Mouse (Mus musculus) neural tube, embryonic 13.5 days (tissue): ENCODE results near the gene Ccn2. TPM values are rescaled to one million over a fixed set of nuclear protein-coding genes. Genes with fewer than 3 reads are reported as not detected.

Experiments
- ATAC-seq: fragments of 200-750 bp; cut with Nextera tagmentation; 2 replicates; pipeline ENCODE4 v1.8.0; 2017; ENCODE audit warnings: low read depth, mild to moderate bottlenecking, moderate TSS enrichment, moderate library complexity
- H3K27ac ChIP-seq: fragments of 300-500 bp; sonication (generic); replicated peaks from 2 replicates; pipeline ENCODE4 v1.5.1; 2015; ENCODE audit warnings: moderate library complexity, mild to moderate bottlenecking, inconsistent platforms
- H3K27me3 ChIP-seq: fragments of 300-500 bp; sonication (generic); 2 replicates; pipeline ENCODE4 v1.6.1; 2015; ENCODE audit warnings: mild to moderate bottlenecking, inconsistent platforms
- H3K36me3 ChIP-seq: fragments of 300-500 bp; sonication (generic); 2 replicates; pipeline ENCODE4 v1.6.1; 2015; ENCODE audit warnings: mild to moderate bottlenecking, inconsistent platforms
- H3K4me1 ChIP-seq: fragments of 300-500 bp; sonication (generic); replicated peaks from 2 replicates; pipeline ENCODE4 v1.6.1; 2015; ENCODE audit warnings: inconsistent platforms
- H3K4me2 ChIP-seq: fragments of 300-500 bp; sonication (generic); 2 replicates; pipeline ENCODE4 v1.6.1; 2015; ENCODE audit warnings: inconsistent platforms, mild to moderate bottlenecking, moderate library complexity
- H3K4me3 ChIP-seq: fragments of 300-500 bp; sonication (generic); 2 replicates; pipeline ENCODE4 v1.5.1; 2015; ENCODE audit warnings: mild to moderate bottlenecking, inconsistent platforms
- H3K9ac ChIP-seq: fragments of 300-500 bp; sonication (generic); 2 replicates; pipeline ENCODE4 v1.6.1; 2015; ENCODE audit warnings: moderate library complexity, mild to moderate bottlenecking, inconsistent platforms
- H3K9me3 ChIP-seq: fragments of 300-500 bp; sonication (generic); 2 replicates; pipeline ENCODE4 v1.6.1; 2016; ENCODE audit warnings: inconsistent platforms
- WGBS: fragments of 180-500 bp; shearing (Covaris S2); methylation state at CpG from one replicate; pipeline ENCODE4 v1.1.7; 2015; 5-methylcytosine and 5-hydroxymethylcytosine counted together
- polyA plus RNA-seq: library from polyadenylated mRNA; unstranded; fragments of >200 nt; fragmentation: Nextera tagmentation; extraction: Ambion mirVana; gene quantifications from 2 replicates; pipeline ENCODE4 v1.2.1, GENCODE M21; 2015

Gene Ccn2
- polyA plus RNA-seq, 1 experiment from 2014 or later = 2.6 TPM

DNA sequence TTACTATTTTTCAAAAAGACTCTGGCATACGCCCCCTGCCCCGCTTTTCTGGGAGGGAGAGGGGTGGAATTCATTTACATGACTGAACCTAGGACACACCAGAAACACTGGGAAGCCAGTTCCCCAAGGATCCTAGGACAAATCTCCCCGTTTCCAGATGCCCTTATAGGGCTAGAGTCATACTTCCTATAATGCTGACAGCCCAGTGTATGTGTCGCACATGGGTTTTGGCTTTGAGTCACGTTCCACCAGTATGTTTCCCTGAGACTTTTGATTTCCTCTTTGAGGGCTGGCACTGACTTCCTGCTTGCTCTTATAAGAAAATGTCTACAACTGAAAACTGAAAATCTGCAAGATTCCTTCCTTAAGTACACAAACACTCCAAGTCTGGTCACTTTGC lies 3.5 kb upstream of the Ccn2 start:
- ATAC-seq = no peak
- H3K27me3 ChIP-seq = 0 out of 2 replicates have a peak, but pooled peaks cover 8% of the 10 kb centered on the region
- WGBS = 74% methylated on average over 5 of the region's 5 CpGs
- peaks cover 20% of the 10 kb centered on the region for H3K4me1 ChIP-seq
- no peak overlapping the region for H3K27ac ChIP-seq
- no peak overlapping the region for H3K4me2 ChIP-seq
- H3K9ac ChIP-seq = no peak overlapping the region
- no peak overlapping the region for H3K4me3 ChIP-seq
- no peaks in the 10 kb centered on the region for H3K36me3 ChIP-seq
- H3K9me3 ChIP-seq = no peaks in the 10 kb centered on the region

DNA sequence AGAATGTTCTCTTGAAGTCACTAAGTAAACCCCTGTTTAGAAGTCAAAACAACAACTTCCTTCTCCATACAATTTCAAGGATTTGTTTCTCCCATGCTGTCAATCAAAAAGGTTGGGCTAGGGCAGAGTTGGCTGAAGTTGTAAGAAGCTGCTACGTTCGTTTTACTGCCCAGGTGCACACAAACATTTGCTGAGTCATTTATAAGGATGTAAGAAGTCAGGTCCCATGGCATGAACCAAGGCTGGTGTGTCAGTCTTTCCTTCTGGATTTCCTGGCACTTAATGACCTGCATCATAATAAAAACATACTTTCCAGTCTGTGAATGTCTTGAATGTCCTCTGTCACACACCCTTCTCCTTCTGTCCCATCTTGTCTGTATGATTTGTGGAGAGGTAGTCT lies 2.9 kb upstream of the Ccn2 start:
- WGBS = 88% methylated on average over 2 of the region's 2 CpGs
- H3K4me2 ChIP-seq = no peak overlapping the region
- H3K36me3 ChIP-seq = no peaks in the 10 kb centered on the region
- no peaks in the 10 kb centered on the region for H3K9me3 ChIP-seq
- H3K27ac ChIP-seq = no peak overlapping the region
- no peak overlapping the region for H3K9ac ChIP-seq
- H3K4me3 ChIP-seq = no peak overlapping the region
- no peak for ATAC-seq
- H3K4me1 ChIP-seq = peaks cover 26% of the 10 kb centered on the region
- H3K27me3 ChIP-seq = 0 out of 2 replicates have a peak, but pooled peaks cover 8% of the 10 kb centered on the region

DNA sequence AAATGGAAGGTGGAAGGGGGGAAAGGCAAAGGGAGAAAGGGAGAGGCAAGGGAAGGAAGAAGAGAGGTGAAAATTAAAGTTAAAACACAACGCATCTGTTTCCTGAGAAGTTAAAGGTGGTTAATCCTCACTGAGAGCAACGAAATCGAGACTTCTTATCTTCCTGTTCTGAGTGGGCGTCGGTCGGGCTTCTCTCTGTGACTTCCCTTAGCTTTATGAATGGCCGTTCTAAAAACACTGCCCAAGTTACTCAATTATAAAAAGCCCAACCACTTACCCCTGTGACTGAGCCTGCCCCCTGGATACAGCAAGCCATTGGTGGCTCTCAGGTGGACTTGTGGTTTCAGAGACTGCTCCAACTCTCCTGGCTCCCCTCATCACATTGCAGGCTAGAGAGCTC lies 2.3 kb upstream of the Ccn2 start:
- Histone ChIP-seq H3K4me3 (no peak overlapping the region), H3K27ac (no peak overlapping the region)
- 87% methylated on average over 7 of the region's 7 CpGs for WGBS

DNA sequence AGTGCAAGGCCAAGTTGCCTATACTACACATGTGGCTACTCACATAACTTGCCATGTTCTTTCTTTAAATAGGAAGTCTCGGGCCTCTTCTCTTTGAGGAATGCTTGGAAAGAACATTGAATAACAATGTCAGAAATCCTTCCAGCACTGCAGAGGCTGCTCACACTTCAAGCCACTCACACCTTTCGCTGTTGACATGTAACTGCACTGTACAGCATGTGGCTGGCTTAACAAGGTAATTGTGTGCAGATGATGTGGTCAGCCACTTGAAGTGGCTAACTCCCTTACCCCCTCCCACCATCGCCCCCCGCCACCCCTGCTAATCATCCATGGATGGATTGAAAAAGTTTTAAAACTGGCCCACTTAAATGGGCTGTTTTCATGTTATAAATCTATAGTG lies 1.7 kb upstream of the Ccn2 start:
- Histone ChIP-seq H3K9ac (no peak overlapping the region), H3K9me3 (no peaks in the 10 kb centered on the region), H3K4me1 (peaks cover 27% of the 10 kb centered on the region), H3K4me3 (no peak overlapping the region), H3K36me3 (no peaks in the 10 kb centered on the region), H3K4me2 (no peak overlapping the region), H3K27me3 (0 out of 2 replicates have a peak, but pooled peaks cover 8% of the 10 kb centered on the region), H3K27ac (no peak overlapping the region)
- ATAC-seq = no peak
- WGBS = 83% methylated on average over 4 of the region's 4 CpGs

More for the DNA sequence above, 2.3 kb upstream of the Ccn2 start:
- no peak for ATAC-seq
- Histone ChIP-seq H3K27me3 (0 out of 2 replicates have a peak, but pooled peaks cover 8% of the 10 kb centered on the region), H3K4me2 (no peak overlapping the region), H3K9me3 (no peaks in the 10 kb centered on the region), H3K36me3 (no peaks in the 10 kb centered on the region), H3K9ac (no peak overlapping the region), H3K4me1 (peaks cover 27% of the 10 kb centered on the region)

DNA sequence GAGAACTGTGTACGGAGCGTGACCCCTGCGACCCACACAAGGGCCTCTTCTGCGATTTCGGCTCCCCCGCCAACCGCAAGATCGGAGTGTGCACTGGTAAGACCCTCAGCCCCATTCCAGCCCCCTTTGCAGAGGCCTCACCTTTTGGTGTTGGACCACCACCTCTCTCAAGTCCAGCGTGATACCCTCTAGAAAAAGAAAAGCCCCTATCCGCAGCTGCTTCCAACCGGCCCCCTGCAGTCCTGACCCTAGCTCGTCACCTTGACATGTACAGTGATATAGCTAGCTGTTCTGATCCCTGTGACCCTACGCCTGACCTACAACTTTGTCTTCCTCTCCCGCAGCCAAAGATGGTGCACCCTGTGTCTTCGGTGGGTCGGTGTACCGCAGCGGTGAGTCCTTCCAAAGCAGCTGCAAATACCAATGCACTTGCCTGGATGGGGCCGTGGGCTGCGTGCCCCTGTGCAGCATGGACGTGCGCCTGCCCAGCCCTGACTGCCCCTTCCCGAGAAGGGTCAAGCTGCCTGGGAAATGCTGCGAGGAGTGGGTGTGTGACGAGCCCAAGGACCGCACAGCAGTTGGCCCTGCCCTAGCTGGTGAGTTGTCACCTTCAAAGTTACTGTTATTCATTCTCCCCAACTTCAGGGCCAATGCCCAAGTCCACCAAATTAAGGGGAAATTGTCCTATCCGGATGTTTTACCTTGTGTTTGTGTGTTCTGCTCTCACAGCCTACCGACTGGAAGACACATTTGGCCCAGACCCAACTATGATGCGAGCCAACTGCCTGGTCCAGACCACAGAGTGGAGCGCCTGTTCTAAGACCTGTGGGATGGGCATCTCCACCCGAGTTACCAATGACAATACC lies 994 bp downstream of the Ccn2 start:
- Histone ChIP-seq H3K27ac (peak overlapping the region; percentile 72; the same call in 1 of the 2 replicates), H3K4me2 (peak overlapping the region; percentile 74), H3K27me3 (0 out of 2 replicates have a peak, but pooled peaks cover 8% of the 10 kb centered on the region), H3K4me3 (peak overlapping the region; percentile 72), H3K4me1 (peaks cover 27% of the 10 kb centered on the region), H3K36me3 (no peaks in the 10 kb centered on the region), H3K9me3 (no peaks in the 10 kb centered on the region), H3K9ac (peak overlapping the region; percentile 76)
- peak; percentile 68 for ATAC-seq
- 16% methylated on average over 31 of the region's 31 CpGs for WGBS

DNA sequence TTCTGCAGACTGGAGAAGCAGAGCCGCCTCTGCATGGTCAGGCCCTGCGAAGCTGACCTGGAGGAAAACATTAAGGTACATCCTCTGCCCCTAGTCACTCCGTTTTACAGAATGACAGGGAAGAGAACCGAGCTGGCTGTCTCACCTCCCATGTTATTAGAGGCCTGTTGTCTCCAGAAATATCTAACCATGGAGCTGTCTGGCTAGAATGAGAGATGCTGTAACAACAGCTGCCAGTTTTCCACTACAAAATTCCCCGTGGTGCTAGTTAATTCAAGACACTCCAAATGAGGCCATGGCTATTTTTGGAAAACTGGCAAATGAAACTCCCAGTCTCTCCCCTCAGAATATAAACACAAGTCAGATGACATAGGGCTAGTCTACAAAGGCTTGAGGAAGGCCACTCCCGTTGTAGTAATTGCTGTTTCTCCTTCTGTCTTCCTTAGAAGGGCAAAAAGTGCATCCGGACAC lies 1.7 kb downstream of the Ccn2 start:
- Histone ChIP-seq H3K36me3 (no peaks in the 10 kb centered on the region), H3K27ac (0 out of 2 replicates have a peak overlapping the region, but pooled peaks have one; percentile 5), H3K4me2 (peak overlapping the region; percentile 74), H3K4me3 (peak overlapping the region; percentile 72), H3K9ac (no peak overlapping the region), H3K4me1 (peaks cover 23% of the 10 kb centered on the region), H3K27me3 (0 out of 2 replicates have a peak, but pooled peaks cover 8% of the 10 kb centered on the region), H3K9me3 (no peaks in the 10 kb centered on the region)
- WGBS = 66% methylated on average over 7 of the region's 7 CpGs
- ATAC-seq = no peak

DNA sequence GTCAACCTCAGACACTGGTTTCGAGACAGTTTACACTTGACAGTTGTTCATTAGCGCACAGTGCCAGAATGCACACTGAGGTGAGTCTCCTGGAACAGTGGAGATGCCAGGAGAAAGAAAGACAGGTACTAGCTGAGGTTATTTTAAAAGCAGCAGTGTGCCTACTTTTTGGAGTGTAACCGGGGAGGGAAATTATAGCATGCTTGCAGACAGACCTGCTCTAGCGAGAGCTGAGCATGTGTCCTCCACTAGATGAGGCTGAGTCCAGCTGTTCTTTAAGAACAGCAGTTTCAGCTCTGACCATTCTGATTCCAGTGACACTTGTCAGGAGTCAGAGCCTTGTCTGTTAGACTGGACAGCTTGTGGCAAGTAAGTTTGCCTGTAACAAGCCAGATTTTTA lies 2.5 kb downstream of the Ccn2 start:
- no peak overlapping the region for H3K4me3 ChIP-seq
- 0 out of 2 replicates have a peak, but pooled peaks cover 8% of the 10 kb centered on the region for H3K27me3 ChIP-seq
- no peaks in the 10 kb centered on the region for H3K36me3 ChIP-seq
- H3K4me1 ChIP-seq = peaks cover 23% of the 10 kb centered on the region
- H3K9me3 ChIP-seq = no peaks in the 10 kb centered on the region
- H3K4me2 ChIP-seq = no peak overlapping the region; the same call in 1 of the 2 replicates
- H3K27ac ChIP-seq = no peak overlapping the region
- H3K9ac ChIP-seq = no peak overlapping the region
- ATAC-seq = no peak
- 89% methylated on average over 4 of the region's 4 CpGs for WGBS

DNA sequence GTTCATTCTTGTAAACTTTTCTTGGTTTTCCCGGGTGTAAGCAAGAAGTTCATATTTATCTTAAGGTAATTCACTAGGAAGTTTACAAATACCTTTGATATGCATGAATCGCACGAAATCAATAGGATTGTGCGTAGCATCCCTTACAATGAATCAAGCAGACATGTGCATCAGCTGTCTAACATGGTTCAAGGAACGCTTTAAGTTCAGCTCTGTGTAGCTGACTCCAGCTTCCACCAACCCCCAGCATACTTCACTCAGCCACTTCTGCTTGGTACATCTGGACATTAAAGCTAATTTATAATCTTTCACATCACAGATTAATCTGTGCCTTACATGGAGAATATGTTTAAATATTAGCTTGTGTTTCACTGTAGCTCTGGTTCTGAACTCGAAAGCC lies 3.5 kb downstream of the Ccn2 start:
- Histone ChIP-seq H3K9ac (no peak overlapping the region), H3K4me3 (no peak overlapping the region), H3K27ac (no peak overlapping the region), H3K4me2 (no peak overlapping the region), H3K4me1 (peaks cover 23% of the 10 kb centered on the region), H3K36me3 (no peaks in the 10 kb centered on the region), H3K9me3 (no peaks in the 10 kb centered on the region), H3K27me3 (0 out of 2 replicates have a peak, but pooled peaks cover 8% of the 10 kb centered on the region)
- no peak for ATAC-seq
- 83% methylated on average over 6 of the region's 6 CpGs for WGBS

DNA sequence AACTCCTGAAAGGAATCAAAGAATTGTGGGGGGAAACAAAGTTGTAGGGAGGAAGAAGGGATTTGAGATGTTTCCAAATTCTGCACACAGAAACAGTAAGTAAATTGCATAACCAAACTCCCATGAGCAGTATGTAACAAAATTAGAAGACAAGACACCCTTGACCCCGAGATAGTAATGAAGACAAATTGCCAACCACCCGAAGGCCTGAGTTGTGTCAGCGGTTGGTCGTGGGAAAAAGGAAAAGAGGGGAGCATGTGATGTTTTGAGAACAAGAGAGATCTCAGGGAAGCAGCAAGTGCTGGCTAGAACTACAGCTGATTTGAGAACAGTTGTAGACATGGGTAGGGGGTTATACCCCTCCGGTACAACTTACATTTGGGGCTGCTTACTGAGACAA lies 4.6 kb downstream of the Ccn2 start:
- 69% methylated on average over 5 of the region's 5 CpGs for WGBS
- H3K9ac ChIP-seq = no peak overlapping the region
- no peaks in the 10 kb centered on the region for H3K9me3 ChIP-seq
- H3K4me3 ChIP-seq = no peak overlapping the region
- H3K27ac ChIP-seq = no peak overlapping the region
- H3K27me3 ChIP-seq = 0 out of 2 replicates have a peak, but pooled peaks cover 5% of the 10 kb centered on the region
- H3K4me2 ChIP-seq = no peak overlapping the region
- peaks cover 19% of the 10 kb centered on the region for H3K4me1 ChIP-seq
- no peaks in the 10 kb centered on the region for H3K36me3 ChIP-seq
- ATAC-seq = no peak

DNA sequence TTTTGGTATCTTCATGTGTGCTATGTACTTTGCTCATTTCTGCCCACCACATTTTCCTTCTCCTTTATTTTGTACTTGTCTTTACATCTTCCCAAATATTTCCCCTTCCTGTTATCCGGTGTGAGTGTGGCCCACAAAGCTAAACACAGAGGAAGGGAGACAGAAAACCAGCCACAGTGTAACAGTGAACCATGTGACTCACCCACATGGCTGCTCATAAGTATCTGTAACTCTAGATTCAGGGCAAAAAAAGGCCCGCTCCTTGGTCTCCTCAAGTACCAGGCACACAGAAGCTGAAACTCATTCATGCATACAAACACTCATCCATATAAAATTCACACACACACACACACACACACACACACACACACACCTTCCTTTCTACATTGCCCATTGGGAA lies 7.8 kb downstream of the Ccn2 start:
- Histone ChIP-seq H3K27me3 (no peaks in the 10 kb centered on the region), H3K4me2 (no peak overlapping the region), H3K4me1 (no peaks in the 10 kb centered on the region), H3K27ac (no peak overlapping the region), H3K9me3 (no peaks in the 10 kb centered on the region), H3K36me3 (no peaks in the 10 kb centered on the region), H3K9ac (no peak overlapping the region), H3K4me3 (no peak overlapping the region)
- no peak for ATAC-seq
- WGBS = 77% methylated on average over 2 of the region's 2 CpGs

DNA sequence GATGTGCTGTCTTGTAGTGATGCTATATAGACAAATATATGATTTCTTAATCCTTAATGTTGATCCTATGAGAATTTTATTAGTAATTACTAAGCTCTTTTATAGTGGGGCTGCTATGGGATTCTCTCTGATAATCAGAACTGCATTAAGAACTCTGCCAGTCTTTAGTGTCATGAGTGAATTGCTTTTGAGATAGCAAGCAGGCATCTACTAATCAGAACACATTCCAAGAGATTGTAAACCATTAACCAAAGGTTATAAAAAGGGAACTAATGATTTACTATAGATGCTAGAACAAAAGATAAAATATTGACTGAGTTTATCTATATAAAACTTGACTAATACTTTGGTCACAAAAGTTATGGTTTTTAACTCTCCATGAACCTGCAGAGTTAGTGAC lies 8.5 kb downstream of the Ccn2 start:
- Histone ChIP-seq H3K4me1 (no peaks in the 10 kb centered on the region), H3K27me3 (no peaks in the 10 kb centered on the region), H3K4me3 (no peak overlapping the region), H3K9ac (no peak overlapping the region), H3K4me2 (no peak overlapping the region), H3K9me3 (no peaks in the 10 kb centered on the region), H3K36me3 (no peaks in the 10 kb centered on the region), H3K27ac (no peak overlapping the region)
- ATAC-seq = no peak

DNA sequence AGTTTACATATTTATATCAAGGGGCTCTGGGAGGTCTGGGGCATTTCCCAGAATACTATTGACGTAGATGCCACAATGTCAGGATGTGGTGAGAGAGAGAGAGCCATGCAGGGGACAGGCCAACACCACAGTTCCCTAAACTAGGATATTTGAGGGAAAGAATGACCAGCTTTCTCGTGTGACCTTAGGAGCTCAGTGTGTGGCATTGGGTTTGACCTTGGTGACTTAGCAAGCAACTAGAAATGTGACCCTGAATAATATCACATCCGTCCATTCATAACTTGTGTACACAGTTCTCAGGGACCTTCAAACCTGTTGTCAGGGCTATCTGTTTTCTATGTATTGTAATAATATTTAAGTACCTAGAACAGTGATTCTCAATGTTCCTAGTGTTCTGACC lies 13.9 kb downstream of the Ccn2 start:
- 84% methylated on average over 3 of the region's 3 CpGs for WGBS
- no peak overlapping the region for H3K9ac ChIP-seq
- H3K9me3 ChIP-seq = no peaks in the 10 kb centered on the region
- no peaks in the 10 kb centered on the region for H3K36me3 ChIP-seq
- no peaks in the 10 kb centered on the region for H3K27me3 ChIP-seq
- no peak overlapping the region for H3K27ac ChIP-seq
- H3K4me2 ChIP-seq = no peak overlapping the region
- H3K4me1 ChIP-seq = no peaks in the 10 kb centered on the region
- no peak for ATAC-seq
- H3K4me3 ChIP-seq = no peak overlapping the region
